Mouse (Mus musculus): ENCODE results near the gene Lingo3.

DNA sequence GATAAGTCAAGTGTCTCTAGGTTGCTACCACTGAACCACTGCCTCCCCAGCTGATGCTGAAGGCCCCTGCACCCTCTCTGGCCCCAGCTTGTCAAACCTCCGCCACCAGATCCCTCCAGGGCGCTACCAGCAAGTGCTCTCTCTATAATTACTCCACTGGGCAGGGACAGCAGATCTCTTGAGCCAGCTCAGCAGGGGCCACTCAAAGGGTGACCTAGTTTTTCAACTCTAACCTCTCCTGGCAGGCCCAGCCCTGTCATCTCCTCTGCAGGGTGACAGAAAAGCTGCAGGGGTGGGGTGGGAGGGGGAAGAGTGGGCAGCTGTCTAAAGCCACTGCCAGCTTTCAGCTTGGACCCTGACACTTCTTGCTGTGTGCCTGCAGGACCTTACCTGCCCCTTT lies 6.0 kb downstream of the Lingo3 start:
- TF ChIP-seq CTCF (IDR thresholded peaks at IDR 0.05; ENCODE audit: low read depth, low read length) = no peak
- TF ChIP-seq TAL1 (conservative IDR thresholded peaks at IDR 0.05; ENCODE audit: low read depth, low read length) = no peak
- TF ChIP-seq GATA1 (IDR thresholded peaks at IDR 0.05; ENCODE audit: borderline replicate concordance, low read length) = no peak
- TF ChIP-seq POLR2AphosphoS5 (IDR thresholded peaks at IDR 0.05; ENCODE audit: insufficient replicate concordance, low read depth, low read length) = no peak

Data from G1E (cell line).